Mouse (Mus musculus): ENCODE measurements around the gene C730034F03Rik. TPM values are rescaled to one million over a fixed set of nuclear protein-coding genes. Genes with fewer than 3 reads are reported as not detected.
"Not testable (repeated sequence)": the region's sequence is repeated elsewhere in the genome, so short reads cannot be mapped to it uniquely, and the experiment has no call there.

The C730034F03Rik gene
- polyA plus RNA-seq, 1 experiment: 2.2 TPM

DNA sequence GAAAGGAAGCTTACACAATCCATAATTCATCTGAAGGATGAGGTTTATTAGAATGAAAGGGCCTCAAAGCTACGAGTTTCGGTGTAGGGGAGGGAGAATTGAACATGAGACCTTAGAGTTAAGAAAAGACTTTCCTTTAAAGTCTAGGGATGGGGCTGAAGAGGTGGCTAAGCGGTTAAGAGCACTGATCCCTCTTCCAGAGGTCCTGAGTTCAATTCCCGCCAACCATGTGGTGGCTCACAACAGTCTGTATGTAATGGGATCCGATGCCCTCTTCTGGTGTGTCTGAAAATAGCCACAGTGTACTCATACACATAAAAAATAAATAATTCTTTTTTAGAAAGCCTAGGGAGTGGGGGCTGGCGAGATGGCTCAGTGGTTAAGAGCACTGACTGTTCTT is 952 bp downstream of the C730034F03Rik start:
- DNase-seq: no peak
- H3K27ac ChIP-seq (ENCODE audit: control insufficient read depth, insufficient read depth, low read length): peak overlapping the region; percentile 87
- peaks cover 7% of the 10 kb centered on the region; the same call in 1 of the 2 replicates for H3K36me3 ChIP-seq (ENCODE audit: control insufficient read depth, insufficient read depth, low read length)
- H3K27me3 ChIP-seq (ENCODE audit: control insufficient read depth, insufficient read depth, low read length): no peaks in the 10 kb centered on the region
- H3K4me1 ChIP-seq (replicated peaks; ENCODE audit: control insufficient read depth, insufficient read depth, low read length): peaks cover 16% of the 10 kb centered on the region
- H3K4me3 ChIP-seq (ENCODE audit: control insufficient read depth, insufficient read depth, low read length): no peak overlapping the region
- TF ChIP-seq POLR2A (IDR thresholded peaks at IDR 0.05; ENCODE audit: control insufficient read depth, extremely low read depth, insufficient read depth, low read length, poor library complexity) (no peak), CTCF (IDR thresholded peaks at IDR 0.05; ENCODE audit: borderline replicate concordance, control insufficient read depth, extremely low read depth, insufficient read depth, low read length, poor library complexity) (no peak)
- 33% methylated on average over 6 of the region's 6 CpGs for WGBS

DNA sequence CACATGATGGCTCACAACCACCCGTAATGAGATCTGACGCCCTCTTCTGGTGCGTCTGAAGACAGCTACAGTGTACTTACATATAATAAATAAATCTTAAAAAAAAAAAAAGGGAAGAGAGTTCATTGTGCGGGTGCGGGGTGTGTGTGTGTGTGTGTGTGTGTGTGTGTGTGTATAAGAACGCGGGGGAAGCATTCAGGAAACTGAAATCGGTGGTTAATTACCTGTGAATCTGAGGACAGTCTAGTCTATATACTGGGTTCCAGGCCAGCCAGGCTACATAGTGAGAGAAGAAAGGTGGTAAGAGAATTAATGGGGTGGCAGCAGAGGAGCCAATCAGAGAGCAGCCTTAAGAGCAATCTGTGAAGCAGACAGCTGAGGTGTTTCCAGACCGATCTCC is 1.4 kb downstream of the C730034F03Rik start:
- WGBS: 26% methylated on average over 9 of the region's 9 CpGs

GRCm38 (mm10) chr15:89431271-89431670 is 1.9 kb downstream of the C730034F03Rik start:
- no peak overlapping the region for H3K27ac ChIP-seq (ENCODE audit: control insufficient read depth, insufficient read depth, low read length)
- 80% methylated on average over 3 of the region's 3 CpGs for WGBS
- peaks cover 16% of the 10 kb centered on the region for H3K4me1 ChIP-seq (replicated peaks; ENCODE audit: control insufficient read depth, insufficient read depth, low read length)
- no peaks in the 10 kb centered on the region for H3K27me3 ChIP-seq (ENCODE audit: control insufficient read depth, insufficient read depth, low read length)
- DNase-seq: no peak
- no peak for TF ChIP-seq POLR2A (IDR thresholded peaks at IDR 0.05; ENCODE audit: control insufficient read depth, extremely low read depth, insufficient read depth, low read length, poor library complexity)
- TF ChIP-seq CTCF (IDR thresholded peaks at IDR 0.05; ENCODE audit: borderline replicate concordance, control insufficient read depth, extremely low read depth, insufficient read depth, low read length, poor library complexity): no peak
- no peak overlapping the region for H3K4me3 ChIP-seq (ENCODE audit: control insufficient read depth, insufficient read depth, low read length)
- H3K36me3 ChIP-seq (ENCODE audit: control insufficient read depth, insufficient read depth, low read length): peaks cover 2% of the 10 kb centered on the region; the same call in 1 of the 2 replicates

More for the DNA sequence above, 1.4 kb downstream of the C730034F03Rik start:
- not testable (repeated sequence) for H3K4me3 ChIP-seq (ENCODE audit: control insufficient read depth, insufficient read depth, low read length); H3K36me3 ChIP-seq (ENCODE audit: control insufficient read depth, insufficient read depth, low read length); H3K27me3 ChIP-seq (ENCODE audit: control insufficient read depth, insufficient read depth, low read length); DNase-seq; H3K27ac ChIP-seq (ENCODE audit: control insufficient read depth, insufficient read depth, low read length)
- H3K4me1 ChIP-seq (replicated peaks; ENCODE audit: control insufficient read depth, insufficient read depth, low read length): peaks cover 16% of the 10 kb centered on the region

DNA sequence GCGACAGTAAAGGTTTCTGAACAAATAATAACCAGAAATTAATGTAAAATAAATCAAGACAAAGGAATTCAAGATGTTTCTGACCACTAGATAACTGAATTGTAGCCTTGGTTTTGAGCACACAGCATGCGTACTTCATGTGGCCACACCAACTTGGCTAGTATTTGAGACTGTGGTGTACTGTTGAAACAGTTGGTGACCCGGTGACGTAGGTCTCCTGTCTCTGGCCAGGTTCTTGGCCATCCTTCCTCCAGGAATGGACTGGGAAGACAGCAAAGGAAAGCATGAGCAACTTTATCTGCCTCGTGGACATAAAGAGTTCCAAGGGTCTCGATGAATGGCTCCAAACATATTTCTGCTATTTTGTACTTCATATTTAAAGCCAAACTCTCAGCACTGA is 2.4 kb downstream of the C730034F03Rik start:
- TF ChIP-seq CTCF (IDR thresholded peaks at IDR 0.05; ENCODE audit: borderline replicate concordance, control insufficient read depth, extremely low read depth, insufficient read depth, low read length, poor library complexity): no peak
- DNase-seq: no peak
- no peaks in the 10 kb centered on the region for H3K27me3 ChIP-seq (ENCODE audit: control insufficient read depth, insufficient read depth, low read length)
- H3K4me3 ChIP-seq (ENCODE audit: control insufficient read depth, insufficient read depth, low read length): no peak overlapping the region
- peaks cover 16% of the 10 kb centered on the region for H3K4me1 ChIP-seq (replicated peaks; ENCODE audit: control insufficient read depth, insufficient read depth, low read length)
- H3K36me3 ChIP-seq (ENCODE audit: control insufficient read depth, insufficient read depth, low read length): no peaks in the 10 kb centered on the region; the same call in 1 of the 2 replicates
- no peak overlapping the region for H3K27ac ChIP-seq (ENCODE audit: control insufficient read depth, insufficient read depth, low read length)
- 97% methylated on average over 6 of the region's 6 CpGs for WGBS

GRCm38 (mm10) chr15:89432946-89433345 is 3.6 kb downstream of the C730034F03Rik start:
- TF ChIP-seq POLR2A (IDR thresholded peaks at IDR 0.05; ENCODE audit: control insufficient read depth, extremely low read depth, insufficient read depth, low read length, poor library complexity) (no peak), CTCF (IDR thresholded peaks at IDR 0.05; ENCODE audit: borderline replicate concordance, control insufficient read depth, extremely low read depth, insufficient read depth, low read length, poor library complexity) (no peak)
- Histone ChIP-seq H3K27me3 (ENCODE audit: control insufficient read depth, insufficient read depth, low read length) (no peaks in the 10 kb centered on the region), H3K4me1 (replicated peaks; ENCODE audit: control insufficient read depth, insufficient read depth, low read length) (peaks cover 16% of the 10 kb centered on the region), H3K27ac (ENCODE audit: control insufficient read depth, insufficient read depth, low read length) (no peak overlapping the region), H3K36me3 (ENCODE audit: control insufficient read depth, insufficient read depth, low read length) (no peaks in the 10 kb centered on the region), H3K4me3 (ENCODE audit: control insufficient read depth, insufficient read depth, low read length) (no peak overlapping the region)
- WGBS: 95% methylated on average over 4 of the region's 4 CpGs
- DNase-seq: no peak

- H3K27me3 ChIP-seq (ENCODE audit: control insufficient read depth, insufficient read depth, low read length): no peaks in the 10 kb centered on the region
- no peak for DNase-seq
- H3K36me3 ChIP-seq (ENCODE audit: control insufficient read depth, insufficient read depth, low read length): no peaks in the 10 kb centered on the region
- no peak for TF ChIP-seq CTCF (IDR thresholded peaks at IDR 0.05; ENCODE audit: borderline replicate concordance, control insufficient read depth, extremely low read depth, insufficient read depth, low read length, poor library complexity)
- no peak for TF ChIP-seq POLR2A (IDR thresholded peaks at IDR 0.05; ENCODE audit: control insufficient read depth, extremely low read depth, insufficient read depth, low read length, poor library complexity)
- H3K4me1 ChIP-seq (replicated peaks; ENCODE audit: control insufficient read depth, insufficient read depth, low read length): peaks cover 8% of the 10 kb centered on the region; the same call in 1 of the 2 replicates
- no peak overlapping the region for H3K4me3 ChIP-seq (ENCODE audit: control insufficient read depth, insufficient read depth, low read length)
- no peak overlapping the region for H3K27ac ChIP-seq (ENCODE audit: control insufficient read depth, insufficient read depth, low read length)
- 96% methylated on average over 3 of the region's 3 CpGs for WGBS
Measured at GRCm38 (mm10) chr15:89434136-89434535, 4.7 kb downstream of the C730034F03Rik start.

DNA sequence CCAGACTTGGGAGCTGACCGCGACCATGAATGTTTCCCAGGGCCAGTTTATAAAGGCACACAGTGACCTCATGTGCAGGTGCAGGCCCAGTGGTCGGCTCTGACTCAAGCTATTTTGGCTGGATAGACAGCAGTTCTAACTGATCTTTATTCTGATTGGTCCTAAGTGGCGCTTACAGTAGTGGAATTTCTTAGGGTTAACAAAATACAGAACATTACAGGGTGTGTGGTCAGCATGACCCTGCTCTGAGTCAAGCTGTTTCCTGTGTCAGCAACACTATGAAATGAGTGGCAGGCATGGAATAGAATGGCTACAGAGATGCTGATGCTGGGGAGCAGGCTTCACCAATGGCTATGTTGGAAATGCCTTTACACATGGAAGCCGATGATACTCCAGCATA is 6.5 kb downstream of the C730034F03Rik start:
- no peak for DNase-seq
- Histone ChIP-seq H3K4me1 (replicated peaks; ENCODE audit: control insufficient read depth, insufficient read depth, low read length) (peaks cover 3% of the 10 kb centered on the region; the same call in 1 of the 2 replicates), H3K27me3 (ENCODE audit: control insufficient read depth, insufficient read depth, low read length) (no peaks in the 10 kb centered on the region), H3K4me3 (ENCODE audit: control insufficient read depth, insufficient read depth, low read length) (no peak overlapping the region), H3K36me3 (ENCODE audit: control insufficient read depth, insufficient read depth, low read length) (no peaks in the 10 kb centered on the region), H3K27ac (ENCODE audit: control insufficient read depth, insufficient read depth, low read length) (no peak overlapping the region)
- 91% methylated on average over 5 of the region's 5 CpGs for WGBS
- TF ChIP-seq POLR2A (IDR thresholded peaks at IDR 0.05; ENCODE audit: control insufficient read depth, extremely low read depth, insufficient read depth, low read length, poor library complexity) (no peak), CTCF (IDR thresholded peaks at IDR 0.05; ENCODE audit: borderline replicate concordance, control insufficient read depth, extremely low read depth, insufficient read depth, low read length, poor library complexity) (no peak)
